Mouse (Mus musculus) embryonic fibroblast, embryonic 13.5 days (primary cell): Measurements from ENCODE around the gene Tbx21.

Source experiments
- CTCF ChIP-seq: IDR thresholded peaks from 2 replicates; pipeline ENCODE4 v1.5.1; 2011; ENCODE audit warnings: mild to moderate bottlenecking, control low read depth, low read length, moderate library complexity, borderline replicate concordance; ENCODE audit not compliant: insufficient read depth
- POLR2A ChIP-seq: IDR thresholded peaks from 2 replicates; pipeline ENCODE4 v1.6.1; 2011; ENCODE audit warnings: low read depth, mild to moderate bottlenecking, control low read depth, low read length, moderate library complexity

DNA sequence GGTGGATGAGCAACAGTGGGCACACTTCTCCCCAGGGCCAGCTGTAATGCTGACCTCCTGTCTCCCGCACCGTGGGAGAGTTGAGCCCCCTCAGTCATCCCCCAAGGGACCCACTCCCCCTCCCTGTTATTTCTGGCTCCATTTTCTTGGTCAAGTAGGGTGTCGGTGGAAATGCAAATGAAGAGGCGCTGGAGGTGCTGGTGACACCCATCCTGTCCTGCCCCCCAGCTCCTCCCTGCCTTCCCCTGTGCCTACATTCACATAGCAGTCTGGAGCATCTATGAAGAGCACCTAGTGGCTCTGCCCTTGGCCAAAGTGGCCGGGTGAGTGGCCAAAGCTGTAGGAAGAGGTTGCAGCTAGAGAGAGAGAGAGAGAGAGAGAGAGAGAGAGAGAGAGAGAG is 18.1 kb upstream of the Tbx21 start:
- no peak for TF ChIP-seq CTCF
- TF ChIP-seq POLR2A, result no peak
